Mouse (Mus musculus) bone marrow macrophage, adult 2 months (primary cell): Measurements from ENCODE around the gene Adcy9. TPM values are rescaled to one million over a fixed set of nuclear protein-coding genes. Genes with fewer than 3 reads are reported as not detected.

Source experiments
- H3K27ac ChIP-seq: 2 replicates; pipeline ENCODE4 v1.5.1; 2012; ENCODE audit warnings: low read depth, low read length; ENCODE audit not compliant: insufficient read depth
- H3K4me1 ChIP-seq: 2 replicates; pipeline ENCODE4 v1.6.1; 2012; ENCODE audit warnings: low read length; ENCODE audit not compliant: control insufficient read depth, insufficient read depth
- H3K4me3 ChIP-seq: 2 replicates; pipeline ENCODE4 v1.5.1; 2012; ENCODE audit warnings: mild to moderate bottlenecking, low read length, moderate library complexity; ENCODE audit not compliant: insufficient read depth
- CTCF ChIP-seq: IDR thresholded peaks from 2 replicates; pipeline ENCODE4 v1.5.1; 2012; ENCODE audit warnings: low read depth, mild to moderate bottlenecking, low read length, moderate library complexity
- POLR2A ChIP-seq: IDR thresholded peaks from 2 replicates; pipeline ENCODE4 v1.6.1; 2012; ENCODE audit warnings: mild to moderate bottlenecking, low read depth, low read length, borderline replicate concordance
- polyA plus RNA-seq: library from polyadenylated mRNA; stranded (reverse); fragments of >200 nt; gene quantifications from 2 replicates; pipeline ENCODE4 v1.2.4, GENCODE M21; 2012; ENCODE audit not compliant: missing spikeins, insufficient read depth, insufficient read length

The Adcy9 gene
- polyA plus RNA-seq, 1 experiment, result 10.5 TPM

- TF ChIP-seq POLR2A, result no peak
- no peak for TF ChIP-seq CTCF
- H3K4me3 ChIP-seq, result no peak overlapping the region
- H3K4me1 ChIP-seq, result no peaks in the 10 kb centered on the region; the same call in 1 of the 2 replicates
- H3K27ac ChIP-seq, result no peak overlapping the region
Measured at GRCm38 (mm10) chr16:4327081-4327480, 93.2 kb downstream of the Adcy9 start.

DNA sequence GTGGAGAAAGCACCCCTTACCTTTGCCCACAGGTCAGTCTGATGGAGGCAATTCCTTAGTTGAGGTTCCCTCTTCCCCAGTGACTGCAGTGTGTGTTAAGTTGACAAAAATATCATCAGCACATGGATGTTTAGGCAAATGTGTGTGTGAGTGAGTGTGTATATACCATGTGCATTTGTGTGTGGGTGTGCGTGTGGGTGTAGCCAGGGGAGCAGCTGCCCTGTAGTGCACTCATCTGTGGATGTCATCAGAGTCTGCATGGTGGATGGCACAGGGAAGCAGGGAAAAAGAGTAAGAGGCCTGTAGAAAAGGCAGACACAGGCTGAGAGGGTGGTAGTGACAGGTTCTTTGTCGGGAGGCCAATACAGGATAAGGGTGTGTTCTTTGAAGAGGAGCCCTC lies 94.5 kb downstream of the Adcy9 start:
- no peak overlapping the region for H3K4me3 ChIP-seq
- no peak overlapping the region for H3K27ac ChIP-seq
- TF ChIP-seq POLR2A (no peak), CTCF (no peak)
- peaks cover 4% of the 10 kb centered on the region for H3K4me1 ChIP-seq

DNA sequence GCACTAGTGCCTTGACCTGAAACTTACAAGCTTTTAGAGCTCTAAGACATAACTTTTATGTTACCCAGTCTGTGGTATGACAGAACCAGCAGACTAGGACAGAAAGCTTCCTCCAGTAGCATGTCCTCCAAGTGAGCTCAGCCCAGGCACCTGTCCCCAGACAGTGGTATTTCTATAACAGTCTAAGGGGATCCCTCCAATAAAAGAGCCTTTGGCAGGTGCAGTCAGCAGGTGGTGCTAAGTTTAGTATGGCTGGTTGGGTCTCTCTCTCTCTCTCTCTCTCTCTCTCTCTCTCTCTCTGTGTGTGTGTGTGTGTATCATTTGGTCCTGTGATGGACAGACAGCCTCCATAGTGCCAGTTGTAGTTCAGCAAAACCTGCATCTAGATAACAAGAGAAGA lies 95.3 kb downstream of the Adcy9 start:
- peaks cover 4% of the 10 kb centered on the region for H3K4me1 ChIP-seq
- H3K27ac ChIP-seq, result no peak overlapping the region
- H3K4me3 ChIP-seq, result no peak overlapping the region
- TF ChIP-seq CTCF, result no peak
- TF ChIP-seq POLR2A, result no peak

- Histone ChIP-seq H3K4me1 (peaks cover 7% of the 10 kb centered on the region; the same call in 1 of the 2 replicates), H3K4me3 (no peak overlapping the region), H3K27ac (no peak overlapping the region)
- no peak for TF ChIP-seq CTCF
- TF ChIP-seq POLR2A, result no peak
Measured at GRCm38 (mm10) chr16:4320856-4321255, 99.4 kb downstream of the Adcy9 start.

DNA sequence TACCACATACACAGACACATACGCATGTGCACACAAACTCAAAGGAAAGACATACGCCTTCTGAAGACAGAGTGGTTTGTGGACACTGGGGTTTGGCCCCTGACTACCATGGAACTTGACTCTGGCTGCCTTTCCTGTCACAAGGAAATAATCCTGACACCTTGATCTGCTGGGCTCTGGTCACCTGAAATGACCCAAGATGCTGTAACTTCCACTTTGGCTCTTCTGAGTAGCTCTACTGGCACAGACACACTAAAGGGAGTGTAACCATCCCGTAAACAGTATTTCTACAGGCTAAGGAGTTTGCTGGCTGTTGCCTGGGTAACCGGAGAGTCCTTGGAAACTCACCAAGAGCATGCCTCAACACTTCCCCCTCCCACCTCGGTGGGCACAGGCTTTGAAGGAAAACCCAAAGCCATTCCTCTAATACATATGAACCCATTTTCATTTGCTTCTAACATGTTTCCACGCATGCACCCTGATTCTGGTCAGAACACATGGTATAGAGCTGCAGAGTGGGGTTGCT lies 102.2 kb downstream of the Adcy9 start:
- Histone ChIP-seq H3K4me3 (no peak overlapping the region), H3K4me1 (peaks cover 7% of the 10 kb centered on the region; the same call in 1 of the 2 replicates), H3K27ac (no peak overlapping the region)
- TF ChIP-seq CTCF (no peak), POLR2A (no peak)

DNA sequence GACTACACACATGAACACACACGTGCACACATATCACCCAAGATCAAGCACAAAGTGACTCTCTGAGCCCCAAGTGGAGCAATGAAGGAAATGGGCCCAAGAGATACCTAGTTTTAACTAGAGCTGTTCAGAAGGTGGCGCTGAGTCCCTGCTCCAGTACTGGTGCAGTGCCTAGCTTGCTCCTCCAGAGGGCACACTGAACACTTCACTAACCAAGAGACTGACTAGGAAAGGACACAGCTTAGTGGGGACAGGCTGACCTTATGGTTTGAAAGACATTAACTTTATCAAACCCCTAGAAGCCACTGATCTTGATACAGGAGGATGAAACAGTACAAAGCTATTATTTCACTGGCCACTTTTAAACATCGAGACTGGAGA lies 104.2 kb downstream of the Adcy9 start:
- peaks cover 6% of the 10 kb centered on the region; the same call in 1 of the 2 replicates for H3K4me1 ChIP-seq
- H3K4me3 ChIP-seq, result no peak overlapping the region
- peak; percentile 99 for TF ChIP-seq CTCF
- no peak for TF ChIP-seq POLR2A
- H3K27ac ChIP-seq, result no peak overlapping the region

GRCm38 (mm10) chr16:4315352-4316093 lies 104.8 kb downstream of the Adcy9 start:
- TF ChIP-seq CTCF (no peak), POLR2A (no peak)
- Histone ChIP-seq H3K4me3 (no peak overlapping the region), H3K27ac (no peak overlapping the region), H3K4me1 (peaks cover 3% of the 10 kb centered on the region; the same call in 1 of the 2 replicates)

DNA sequence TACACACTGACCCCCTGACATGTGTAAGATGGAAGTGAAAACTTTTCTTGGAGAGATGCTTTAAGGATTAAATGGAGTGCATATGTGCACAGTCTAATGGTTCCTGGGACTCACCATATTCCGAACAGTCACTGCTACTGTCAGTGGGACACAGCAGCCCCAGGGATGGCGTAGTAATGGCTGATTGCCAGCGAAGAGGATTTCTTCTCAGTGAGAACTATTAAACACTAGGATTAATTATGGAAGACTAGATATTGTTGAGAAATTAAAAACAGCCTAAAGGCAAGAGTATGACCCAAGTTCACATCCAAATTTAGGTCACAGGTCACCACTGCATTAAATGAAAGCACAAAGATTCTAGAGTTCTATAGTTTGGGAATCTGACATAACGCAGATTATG lies 105.4 kb downstream of the Adcy9 start:
- TF ChIP-seq CTCF, result no peak
- TF ChIP-seq POLR2A, result no peak
- Histone ChIP-seq H3K27ac (no peak overlapping the region), H3K4me3 (no peak overlapping the region), H3K4me1 (peaks cover 3% of the 10 kb centered on the region; the same call in 1 of the 2 replicates)

- Histone ChIP-seq H3K4me1 (peaks cover 12% of the 10 kb centered on the region), H3K27ac (no peak overlapping the region), H3K4me3 (no peak overlapping the region)
- no peak for TF ChIP-seq POLR2A
Measured at GRCm38 (mm10) chr16:4312018-4312417, 108.3 kb downstream of the Adcy9 start.

DNA sequence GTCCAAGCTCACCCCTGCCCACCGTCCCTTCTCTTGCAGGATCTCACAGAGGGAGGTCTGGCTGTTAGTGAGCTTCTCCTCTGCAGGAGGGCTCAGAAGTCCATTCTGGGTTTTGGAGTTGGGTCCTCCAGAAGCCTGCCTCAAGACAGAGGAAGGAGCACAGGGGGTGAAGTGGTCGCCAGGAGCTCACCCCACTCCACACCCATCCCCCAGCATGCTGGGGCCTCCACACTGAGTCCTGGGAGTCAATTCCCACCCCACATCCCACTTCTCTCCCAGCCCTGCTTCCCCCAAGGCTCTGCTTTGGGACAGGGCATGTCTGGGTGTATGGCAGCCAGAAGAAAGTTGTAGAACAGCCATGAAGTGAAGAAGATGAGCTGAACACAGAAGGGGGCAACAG lies 108.7 kb downstream of the Adcy9 start:
- no peak overlapping the region for H3K27ac ChIP-seq
- TF ChIP-seq CTCF (no peak), POLR2A (no peak)
- peaks cover 12% of the 10 kb centered on the region for H3K4me1 ChIP-seq
- no peak overlapping the region for H3K4me3 ChIP-seq
